Mouse (Mus musculus) left cerebral cortex, postnatal 25 days (tissue): Measurements from ENCODE around the gene Crxos. TPM values are rescaled to one million over a fixed set of nuclear protein-coding genes. Genes with fewer than 3 reads are reported as not detected.
A peak's percentile ranks its signal among the peaks of the same experiment; 100 is the strongest.
"Not testable (repeated sequence)": the region's sequence is repeated elsewhere in the genome, so short reads cannot be mapped to it uniquely, and the experiment has no call there.

Experiments used
- DNase-seq, 2 experiments: peaks; one replicate each; pipeline ENCODE4 v3.0.0; 2022; ENCODE audit warnings: low spot score in 2 of 2, mixed read lengths in 1 of 2
- intact Hi-C: fragments of 180-260 bp; cut with DNase I; formaldehyde crosslinking; loops from one replicate; pipeline ENCODE4 v1.15.1; 2025
- total RNA-seq, 2 experiments: library from RNA; stranded (reverse); gene quantifications; 2 replicates each; pipeline ENCODE4 v1.2.3; 2021

The Crxos gene
- total RNA-seq: not detected

- intact Hi-C loops: no loop called here
Measured at GRCm38 (mm10) chr7:15882317-15882716, at the start of gene Crxos. TSS of gene Crxos (plus strand) at chr7:15882617.

GRCm38 (mm10) chr7:15839578-15839977, 42.8 kb upstream of the Crxos start, which contains the start of gene Obox6:
TSS of gene Obox6 (minus strand) at chr7:15839678.
- DNase-seq: no peak
- intact Hi-C loops: no loop called here

More at GRCm38 (mm10) chr7:15882317-15882716, at the start of gene Crxos:
- DNase-seq: no peak

- peak; percentile 1 to 2 for DNase-seq
- intact Hi-C loops: loop anchor here (2.0 kb wide), 1 partner anchor 53 kb away; no protein-coding TSS in a partner anchor
Measured at GRCm38 (mm10) chr7:15859657-15860056, 22.8 kb upstream of the Crxos start.

- intact Hi-C loops: no loop called here
- DNase-seq: no peak
Measured at GRCm38 (mm10) chr7:15864104-15864503, 18.3 kb upstream of the Crxos start.

GRCm38 (mm10) chr7:15879756-15880155, 2.7 kb upstream of the Crxos start, which contains the start of gene Crx:
TSS of gene Crx (minus strand) at chr7:15879968.
- DNase-seq: no peak
- intact Hi-C loops: no loop called here

GRCm38 (mm10) chr7:15881388-15881787, 1.0 kb upstream of the Crxos start:
- intact Hi-C loops: no loop called here
- no peak for DNase-seq

GRCm38 (mm10) chr7:15881831-15882230, 586 bp upstream of the Crxos start:
- DNase-seq: no peak
- intact Hi-C loops: no loop called here

GRCm38 (mm10) chr7:15884127-15884526, 1.7 kb downstream of the Crxos start:
- intact Hi-C loops: no loop called here

GRCm38 (mm10) chr7:15894251-15894650, 11.8 kb downstream of the Crxos start:
- intact Hi-C loops: no loop called here
- DNase-seq: no peak

More at GRCm38 (mm10) chr7:15884127-15884526, 1.7 kb downstream of the Crxos start:
- DNase-seq: no peak

GRCm38 (mm10) chr7:15901366-15902048, 19.1 kb downstream of the Crxos start:
- no peak for DNase-seq
- intact Hi-C loops: no loop called here

GRCm38 (mm10) chr7:15905861-15906260, 23.4 kb downstream of the Crxos start:
- no peak for DNase-seq
- intact Hi-C loops: no loop called here

GRCm38 (mm10) chr7:15906602-15907001, 24.2 kb downstream of the Crxos start:
- DNase-seq: no peak
- intact Hi-C loops: no loop called here

GRCm38 (mm10) chr7:15907971-15908590, 25.7 kb downstream of the Crxos start:
- no peak for DNase-seq
- intact Hi-C loops: no loop called here

GRCm38 (mm10) chr7:15910521-15910920, 28.1 kb downstream of the Crxos start:
- no peak for DNase-seq
- intact Hi-C loops: no loop called here

- intact Hi-C loops: loop anchor here (2.0 kb wide), 1 partner anchor 53 kb away; no protein-coding TSS in a partner anchor
- DNase-seq: peak; percentile 72 to 77
Measured at GRCm38 (mm10) chr7:15912183-15912582, 29.8 kb downstream of the Crxos start.

GRCm38 (mm10) chr7:15914252-15914651, 31.8 kb downstream of the Crxos start:
- peak in 1 of 2 experiments; percentile 51 for DNase-seq
- intact Hi-C loops: no loop called here

GRCm38 (mm10) chr7:15914751-15915150, 32.3 kb downstream of the Crxos start:
- intact Hi-C loops: no loop called here
- no peak for DNase-seq

GRCm38 (mm10) chr7:15915695-15916094, 33.3 kb downstream of the Crxos start:
- intact Hi-C loops, DNase-seq: not testable (repeated sequence)

GRCm38 (mm10) chr7:15916134-15916723, 33.8 kb downstream of the Crxos start:
- no peak for DNase-seq
- intact Hi-C loops: no loop called here

- intact Hi-C loops: no loop called here
- no peak for DNase-seq
Measured at GRCm38 (mm10) chr7:15916996-15917395, 34.6 kb downstream of the Crxos start.

GRCm38 (mm10) chr7:15918371-15918770, 36.0 kb downstream of the Crxos start:
- intact Hi-C loops: no loop called here
- no peak for DNase-seq
